Mouse (Mus musculus) ovary, postnatal 14 days (tissue): ENCODE data around the gene Cd3e.
A peak's percentile ranks its signal among the peaks of the same experiment; 100 is the strongest.
"Not testable (repeated sequence)": the region's sequence is repeated elsewhere in the genome, so short reads cannot be mapped to it uniquely, and the experiment has no call there.

Experiments used
- DNase-seq: peaks from one replicate; pipeline ENCODE4 v3.0.0; 2022; ENCODE audit warnings: low spot score

The Cd3e gene

GRCm38 (mm10) chr9:44979806-44980205 lies 29.6 kb downstream of the Cd3e start:
- DNase-seq: no peak

GRCm38 (mm10) chr9:44977813-44978212 lies 31.6 kb downstream of the Cd3e start:
- no peak for DNase-seq

DNA sequence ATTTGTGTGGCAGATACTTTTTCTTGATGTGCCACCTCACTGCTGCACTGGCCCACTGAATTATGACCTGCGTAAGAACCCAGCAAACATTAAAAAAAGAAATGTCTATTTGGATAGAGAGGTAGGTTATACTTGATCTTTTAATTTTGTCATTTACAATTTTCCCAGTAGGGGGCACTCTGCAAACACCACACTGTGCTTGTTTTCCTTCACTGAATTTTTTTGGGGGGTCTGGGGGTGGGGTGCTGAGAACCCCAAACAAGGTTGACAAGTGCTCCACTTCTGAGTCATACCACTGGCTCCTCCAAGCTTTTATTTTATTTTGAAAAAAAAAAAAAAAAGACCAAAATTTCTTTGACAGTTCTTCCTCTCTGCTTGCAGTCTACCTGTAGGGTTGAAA lies 40.0 kb downstream of the Cd3e start:
- no peak for DNase-seq

GRCm38 (mm10) chr9:44967763-44968162 lies 41.7 kb downstream of the Cd3e start:
- not testable (repeated sequence) for DNase-seq

DNA sequence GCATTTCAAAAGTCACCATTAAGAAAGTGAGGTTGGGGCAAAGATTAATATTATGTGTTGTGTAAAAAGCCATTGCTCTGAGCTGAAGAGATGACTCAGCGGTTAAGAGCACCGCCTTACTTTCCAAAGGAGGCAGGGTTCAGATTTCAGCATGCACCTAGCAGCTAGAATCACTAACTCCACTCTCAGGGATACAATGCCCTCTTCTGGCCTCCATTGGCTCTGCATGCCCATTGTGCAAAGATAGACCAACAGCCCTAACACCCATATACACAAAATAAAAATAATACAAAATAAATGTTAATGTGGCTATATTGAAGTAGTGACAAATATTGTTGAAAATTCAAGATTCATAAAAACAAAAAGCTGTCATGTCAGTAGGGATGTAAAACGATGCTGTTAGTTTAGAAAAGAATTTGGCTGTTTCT lies 42.6 kb downstream of the Cd3e start:
- DNase-seq: peak; percentile 61

- no peak for DNase-seq
Measured at GRCm38 (mm10) chr9:44965833-44966466, 43.5 kb downstream of the Cd3e start.

DNA sequence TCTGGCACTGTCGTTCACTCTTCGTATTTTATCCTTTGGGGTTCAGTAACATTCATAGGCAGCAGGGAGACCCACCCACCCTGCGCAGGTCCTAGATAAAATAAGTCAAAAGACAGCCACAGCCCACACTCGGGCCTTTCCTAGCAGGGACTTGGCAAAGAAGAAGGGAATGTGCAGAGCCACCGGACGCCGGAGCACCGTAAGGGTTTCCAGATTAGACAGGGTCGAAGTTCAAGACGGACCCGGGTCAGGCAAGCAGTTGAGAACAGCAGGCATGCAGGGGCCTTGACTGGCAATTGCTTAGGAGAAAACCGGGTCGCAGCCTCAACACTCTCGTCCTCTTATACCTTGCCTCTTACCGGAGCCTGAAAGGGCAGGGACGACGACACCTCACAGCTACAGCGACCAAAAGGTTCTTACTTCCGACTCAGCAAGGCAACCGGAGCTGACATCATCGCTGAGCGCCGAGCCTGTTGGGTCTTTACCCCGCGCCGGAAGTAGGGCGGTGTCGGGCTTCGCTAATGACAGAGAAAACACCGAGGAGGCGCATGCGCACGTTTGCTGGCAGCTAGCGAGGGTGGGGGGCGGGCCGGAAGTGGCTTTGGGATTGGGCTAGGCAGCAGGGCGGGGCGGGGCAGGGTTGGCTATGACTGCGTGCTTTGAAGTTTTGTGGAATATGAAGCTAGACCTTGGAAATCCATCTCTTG lies 44.1 kb downstream of the Cd3e start, which contains the start of gene Ube4a:
Gene Ube4a (minus strand): TSS at position 475 of the 707 bp plus-strand sequence.
- DNase-seq: peak; percentile 100

DNA sequence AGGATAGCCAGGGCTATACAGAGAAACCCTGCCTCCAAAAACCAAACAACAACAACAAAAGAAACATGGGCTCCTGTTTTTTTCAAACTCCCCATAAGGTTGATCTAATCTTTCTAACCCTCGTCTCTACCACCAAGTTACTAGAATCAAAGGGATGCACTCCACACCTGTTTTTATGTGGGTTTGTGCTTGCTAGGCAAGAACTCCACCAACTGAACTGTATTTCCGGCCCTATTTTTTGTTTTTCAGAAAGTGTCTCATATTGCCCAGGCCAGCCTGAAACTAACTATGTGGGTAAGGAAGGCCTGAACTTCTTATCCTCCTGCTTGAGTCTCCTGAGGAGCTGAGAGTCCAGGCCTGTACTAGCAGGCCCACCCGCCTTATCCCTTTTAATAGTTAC lies 55.0 kb downstream of the Cd3e start:
- DNase-seq: no peak
